In genomic region chr19:45902390-45903035, GRCm38 (mm10) we compare ENCODE assay signal across 11 mouse cellular contexts.
DNase-seq lines count a peak whose midpoint lies in the region; ATAC-seq and TF ChIP-seq lines count a peak whose summit lies in the region.
"Had no signal": no experiment of that assay in that cellular context is flagged by ENCODE, and none has a peak within 500 bp of the region (broad histone marks: within the 10 kb centered on the region; RNA-seq: fewer than 3 reads in every experiment).

No protein-coding gene starts in this region.

- H3K36me3 ChIP-seq in heart, postnatal 0 days (replicated peaks; ENCODE audit: control insufficient read depth, insufficient read depth, low read length), result peaks cover 11% of the 10 kb centered on the region
- peaks cover 8% of the 10 kb centered on the region; the same call in 1 of the 2 replicates for H3K36me3 ChIP-seq in midbrain, postnatal 0 days (ENCODE audit: insufficient read depth, low read length)

- TF ChIP-seq EP300 in heart, postnatal 0 days (IDR thresholded peaks at IDR 0.05; ENCODE audit: low read depth), result peak; percentile 95

- no peak overlapping the region for H3K4me3 ChIP-seq in heart, postnatal 0 days (ENCODE audit: low read depth, low read length)
- no peak overlapping the region for H3K4me3 ChIP-seq in midbrain, postnatal 0 days (ENCODE audit: low read depth, low read length)
- H3K4me3 ChIP-seq: embryonic facial prominence, embryonic 15.5 days; myocyte had no signal

- no peak overlapping the region for H3K9ac ChIP-seq in heart, postnatal 0 days (replicated peaks; ENCODE audit: low read depth, low read length)
- H3K9ac ChIP-seq in midbrain, postnatal 0 days (replicated peaks; ENCODE audit: low read length, poor library complexity, severe bottlenecking), result no peak overlapping the region
- H3K9ac ChIP-seq: embryonic facial prominence, embryonic 15.5 days; hindbrain, embryonic 14.5 days had no signal

- TF ChIP-seq CTCF in heart, postnatal 0 days (IDR thresholded peaks at IDR 0.05; ENCODE audit: low read depth), result no peak
- no peak for TF ChIP-seq CTCF in midbrain, postnatal 0 days (IDR thresholded peaks at IDR 0.05)

- H3K27ac ChIP-seq in heart, postnatal 0 days (ENCODE audit: low read depth), result peak overlapping the region; percentile 93
- H3K27ac ChIP-seq in midbrain, postnatal 0 days (ENCODE audit: low read depth, low read length), result no peak overlapping the region
- H3K27ac ChIP-seq: embryonic facial prominence, embryonic 15.5 days; hindbrain, embryonic 14.5 days had no signal

- ATAC-seq in heart, postnatal 0 days (ENCODE audit: insufficient read depth, low read depth), result peak; percentile 91
- ATAC-seq in midbrain, postnatal 0 days (ENCODE audit: low FRiP score), result no peak

- H3K9me3 ChIP-seq in heart, postnatal 0 days (replicated peaks; ENCODE audit: control insufficient read depth, low read length), result no peaks in the 10 kb centered on the region
- no peaks in the 10 kb centered on the region for H3K9me3 ChIP-seq in midbrain, postnatal 0 days (ENCODE audit: low read length)
- H3K9me3 ChIP-seq: embryonic facial prominence, embryonic 15.5 days had no signal

- H3K4me1 ChIP-seq in heart, postnatal 0 days (ENCODE audit: control insufficient read depth, insufficient read depth), result peaks cover 13% of the 10 kb centered on the region
- H3K4me1 ChIP-seq in midbrain, postnatal 0 days (ENCODE audit: insufficient read depth, low read length), result no peaks in the 10 kb centered on the region
- H3K4me1 ChIP-seq: embryonic facial prominence, embryonic 15.5 days had no signal

- peak; percentile 49 for DNase-seq in ovary, adult 18-20 months (ENCODE audit: low spot score)
- no peak for DNase-seq in ovary, postnatal 10 days (ENCODE audit: low spot score)
- DNase-seq in cerebellum, postnatal 25 days, result peak; percentile 26 to 53
- peak; percentile 81 for DNase-seq in heart, postnatal 0 days (ENCODE audit: low spot score)
- no peak for DNase-seq in midbrain, postnatal 0 days (ENCODE audit: low spot score)
- no peak for DNase-seq in right cerebral cortex, postnatal 36 days (ENCODE audit: low spot score in 2 of 2)
- no peak for DNase-seq in left cerebral cortex, postnatal 14 days (ENCODE audit: low spot score in 2 of 2)
- DNase-seq: thymus, postnatal 36 days had no signal

- no peaks in the 10 kb centered on the region for H3K27me3 ChIP-seq in heart, postnatal 0 days (ENCODE audit: control insufficient read depth, insufficient read depth, low read length)
- no peaks in the 10 kb centered on the region for H3K27me3 ChIP-seq in midbrain, postnatal 0 days (ENCODE audit: insufficient read depth, low read length)
- H3K27me3 ChIP-seq: embryonic facial prominence, embryonic 15.5 days had no signal

- H3K4me2 ChIP-seq in heart, postnatal 0 days (ENCODE audit: low read depth, low read length), result no peak overlapping the region
- H3K4me2 ChIP-seq in midbrain, postnatal 0 days (ENCODE audit: low read depth, low read length, poor library complexity, severe bottlenecking), result no peak overlapping the region
- H3K4me2 ChIP-seq: embryonic facial prominence, embryonic 15.5 days; hindbrain, embryonic 14.5 days had no signal

- intact Hi-C loops in left cerebral cortex, postnatal 14 days (cut with DNase I), result no loop called here

- 35% methylated on average over 8 of the region's 8 CpGs for WGBS in heart, postnatal 0 days
- WGBS in midbrain, postnatal 0 days, result 70% methylated on average over 8 of the region's 8 CpGs

Comparison
In these comparisons a context has a peak if more than half of its experiments do, and no peak if none do; other contexts are left out.
1. DNase-seq: peak in ovary, adult 18-20 months (single experiment), cerebellum, postnatal 25 days (2 of 2) and heart, postnatal 0 days (single experiment); none in ovary, postnatal 10 days (single experiment), midbrain, postnatal 0 days (single experiment), right cerebral cortex, postnatal 36 days (0 of 2) and left cerebral cortex, postnatal 14 days (0 of 2).